Mouse (Mus musculus) ovary, postnatal 14 days (tissue): ENCODE data around the gene Caskin1.
A peak's percentile ranks its signal among the peaks of the same experiment; 100 is the strongest.

ENCODE experiments used
- DNase-seq: peaks from one replicate; pipeline ENCODE4 v3.0.0; 2022; ENCODE audit warnings: low spot score

Caskin1 gene

GRCm38 (mm10) chr17:24470701-24471527, 17.5 kb upstream of the Caskin1 start:
- no peak for DNase-seq

- no peak for DNase-seq
Measured at GRCm38 (mm10) chr17:24472512-24472911, 15.9 kb upstream of the Caskin1 start.

- no peak for DNase-seq
Measured at GRCm38 (mm10) chr17:24473612-24474275, 14.7 kb upstream of the Caskin1 start, which contains the start of gene Bricd5. Gene Bricd5 (plus strand): TSS chr17:24473884.

- no peak for DNase-seq
Measured at GRCm38 (mm10) chr17:24474557-24474956, 13.8 kb upstream of the Caskin1 start.

GRCm38 (mm10) chr17:24475586-24475985, 12.8 kb upstream of the Caskin1 start:
- DNase-seq, result no peak

GRCm38 (mm10) chr17:24476022-24476776, 12.2 kb upstream of the Caskin1 start:
- no peak for DNase-seq

GRCm38 (mm10) chr17:24477053-24477984, 11.1 kb upstream of the Caskin1 start:
- no peak for DNase-seq

GRCm38 (mm10) chr17:24477985-24478600, 10.3 kb upstream of the Caskin1 start:
- no peak for DNase-seq

GRCm38 (mm10) chr17:24478663-24479380, 9.6 kb upstream of the Caskin1 start, which contains the start of gene Mlst8:
Gene Mlst8 (minus strand): TSS chr17:24479078.
- DNase-seq, result peak; percentile 96

GRCm38 (mm10) chr17:24479431-24479830, 9.0 kb upstream of the Caskin1 start:
- DNase-seq, result no peak

- DNase-seq, result no peak
Measured at GRCm38 (mm10) chr17:24480201-24480826, 8.1 kb upstream of the Caskin1 start.

- no peak for DNase-seq
Measured at GRCm38 (mm10) chr17:24481027-24481815, 7.2 kb upstream of the Caskin1 start.

GRCm38 (mm10) chr17:24483495-24483894, 4.9 kb upstream of the Caskin1 start:
- no peak for DNase-seq

GRCm38 (mm10) chr17:24485090-24485860, 3.1 kb upstream of the Caskin1 start:
- no peak for DNase-seq

GRCm38 (mm10) chr17:24488662-24489264, 362 bp downstream of the Caskin1 start:
- no peak for DNase-seq

- DNase-seq, result no peak
Measured at GRCm38 (mm10) chr17:24489265-24490030, 1.0 kb downstream of the Caskin1 start.

GRCm38 (mm10) chr17:24490399-24490798, 2.0 kb downstream of the Caskin1 start:
- DNase-seq, result no peak
